Mouse (Mus musculus): ENCODE results near the gene Tet3. TPM values are rescaled to one million over a fixed set of nuclear protein-coding genes. Genes with fewer than 3 reads are reported as not detected.
A peak's percentile ranks its signal among the peaks of the same experiment; 100 is the strongest.

The Tet3 gene
- total RNA-seq, 2 experiments from 2014 or later = 11.5 to 12.7 TPM

DNA sequence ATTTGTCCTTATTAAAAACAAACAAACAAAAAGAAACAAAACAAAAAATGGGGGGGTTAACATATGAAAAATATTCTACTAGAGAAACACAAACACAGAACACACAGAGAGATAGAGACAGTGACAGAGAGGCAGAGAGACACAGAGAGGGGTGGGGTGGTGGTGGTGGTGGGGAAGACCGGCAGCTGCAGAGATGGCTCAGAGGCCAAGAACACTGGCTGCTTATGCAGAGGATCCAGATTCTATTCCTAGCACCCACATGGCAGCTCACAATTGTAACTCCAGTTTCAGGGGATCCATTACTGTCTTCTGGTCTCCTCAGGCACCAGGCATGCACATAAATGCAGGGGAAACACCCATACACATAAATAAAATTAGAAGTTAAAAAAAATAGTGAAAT lies 45.2 kb downstream of the Tet3 start:
- DNase-seq = no peak

DNA sequence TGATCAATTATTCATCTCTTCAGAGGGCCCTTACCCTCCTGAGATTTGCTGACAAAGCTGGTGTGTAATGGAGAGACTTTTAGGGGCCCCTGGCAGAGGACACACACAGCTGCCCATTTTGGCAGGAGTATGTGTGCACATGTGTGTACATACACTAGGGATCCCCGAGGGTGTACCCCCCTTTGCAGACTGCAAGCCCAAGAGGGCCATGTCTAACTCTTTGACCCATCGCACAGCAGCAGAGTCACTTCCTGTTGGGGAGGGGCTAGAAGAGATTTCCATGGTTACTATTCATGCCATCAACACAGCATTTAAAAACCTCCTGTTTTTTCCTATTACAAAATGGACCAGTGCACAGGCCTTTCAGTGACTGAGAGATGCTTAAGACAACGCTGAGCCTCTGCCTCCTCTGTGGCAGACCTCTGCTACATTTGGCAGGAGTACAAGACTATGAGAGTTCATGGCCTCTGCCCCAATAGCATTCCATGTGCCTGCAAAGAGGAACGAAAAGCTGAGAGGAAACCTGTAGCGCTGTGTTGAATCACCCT lies 46.0 kb downstream of the Tet3 start:
- peak; percentile 58 to 60 for DNase-seq

DNA sequence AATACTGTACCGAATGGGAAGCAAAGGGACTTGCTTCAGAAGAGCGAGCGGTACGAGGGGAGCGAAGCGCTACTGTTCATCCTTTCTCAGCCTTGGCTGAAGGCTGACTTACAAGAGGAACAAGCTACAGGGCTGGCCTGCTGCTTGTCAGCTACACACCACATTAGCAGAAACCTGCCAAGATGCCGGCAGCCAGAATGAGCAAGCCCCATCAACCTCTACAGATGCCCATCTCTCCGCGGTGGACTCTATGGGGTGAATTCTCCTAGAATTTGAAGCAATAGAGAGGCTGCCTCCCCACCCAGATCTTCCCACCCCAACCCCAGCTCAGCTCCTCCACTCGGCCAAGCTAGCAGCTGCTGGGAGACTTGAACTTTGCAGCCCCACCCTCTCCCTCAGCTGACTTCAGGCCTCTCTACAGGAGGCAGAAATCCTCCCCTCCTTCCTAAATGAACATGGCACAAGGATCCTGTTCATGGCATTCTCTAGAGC lies 46.5 kb downstream of the Tet3 start:
- peak; percentile 50 to 57 for DNase-seq

DNA sequence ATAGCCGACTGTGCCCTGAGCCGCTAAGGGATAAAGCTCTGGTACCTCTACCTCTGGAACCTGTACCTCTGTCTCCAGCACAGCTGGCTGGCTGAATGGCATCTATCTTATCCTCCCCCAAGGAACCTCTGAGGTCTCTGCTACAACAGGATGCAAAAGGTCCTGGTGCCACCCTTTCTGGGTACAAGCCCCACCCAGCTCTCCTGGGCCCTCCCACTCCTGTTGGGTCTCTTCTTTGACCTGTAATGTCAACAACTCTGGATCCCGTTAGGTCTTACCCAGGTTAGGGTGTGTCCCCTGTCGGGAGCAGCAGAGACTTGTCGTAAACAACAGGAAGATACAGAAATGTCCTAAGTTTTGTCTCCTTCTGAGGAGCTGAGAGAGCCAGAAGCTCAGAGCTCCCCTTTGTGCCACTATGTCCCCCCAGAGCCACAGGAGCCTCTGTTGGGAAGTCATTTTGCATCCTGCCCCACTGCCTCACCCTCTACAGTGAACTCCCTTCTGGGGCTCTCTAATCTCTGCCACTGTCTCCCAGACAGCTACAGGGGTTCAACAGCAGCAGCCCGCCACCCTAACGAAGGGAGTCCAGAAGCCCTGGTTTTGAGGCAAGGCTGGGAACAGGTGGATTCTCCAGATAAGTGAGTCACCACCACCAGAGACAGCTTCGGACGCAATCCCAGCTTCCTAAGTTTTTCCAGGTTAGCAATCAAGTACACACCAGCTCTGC lies 47.1 kb downstream of the Tet3 start:
- DNase-seq = no peak

DNA sequence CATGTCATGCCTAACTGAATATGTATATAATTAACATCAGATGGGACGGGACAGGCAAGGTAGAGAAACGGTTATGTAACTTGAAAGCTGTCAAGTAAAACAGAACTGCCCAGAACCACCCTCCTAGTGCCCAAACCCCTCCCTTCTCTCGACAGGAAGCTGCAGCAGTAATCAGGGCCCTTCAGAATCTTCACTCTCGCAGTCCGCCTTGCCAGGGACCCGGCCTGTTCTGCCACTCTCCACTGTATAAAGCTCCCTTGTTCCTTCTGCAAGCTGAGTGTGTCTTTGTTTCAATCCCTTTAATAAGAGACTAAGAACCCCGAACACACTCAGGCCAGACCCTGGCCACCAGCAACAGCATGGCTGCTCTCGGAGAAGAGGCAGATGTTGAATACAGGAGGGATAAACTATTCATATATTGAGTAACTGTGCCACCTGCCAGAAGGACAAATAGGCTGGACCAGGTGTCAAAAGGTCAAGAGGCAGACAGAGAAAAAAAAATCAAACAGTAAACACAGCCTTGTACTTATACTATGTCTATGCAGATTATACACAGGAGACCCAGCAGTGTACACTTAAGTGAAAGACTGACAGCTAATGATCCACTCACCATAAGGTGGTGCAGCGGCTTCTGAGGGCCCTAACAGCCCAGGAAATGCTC lies 48.7 kb downstream of the Tet3 start:
- DNase-seq = no peak

DNA sequence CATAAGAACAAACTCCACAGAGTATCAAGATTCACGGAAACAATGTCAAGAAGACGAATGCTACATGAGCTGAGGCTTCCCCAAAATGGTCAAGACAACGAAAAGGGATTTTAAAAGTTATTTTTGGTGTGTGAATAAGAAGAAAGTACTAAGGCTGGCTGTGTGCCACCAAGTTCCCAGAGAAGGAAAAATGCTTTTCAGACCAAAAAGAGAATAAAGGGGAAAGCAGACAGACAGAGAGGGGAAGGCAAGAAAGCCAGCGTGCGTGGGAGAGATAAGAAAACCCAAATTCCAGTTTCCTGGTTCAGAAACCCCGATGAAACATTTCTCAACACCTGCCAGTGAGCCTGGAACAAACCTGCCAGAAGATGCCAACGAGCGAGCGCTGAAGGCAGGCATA lies 50.4 kb downstream of the Tet3 start:
- DNase-seq = no peak

DNA sequence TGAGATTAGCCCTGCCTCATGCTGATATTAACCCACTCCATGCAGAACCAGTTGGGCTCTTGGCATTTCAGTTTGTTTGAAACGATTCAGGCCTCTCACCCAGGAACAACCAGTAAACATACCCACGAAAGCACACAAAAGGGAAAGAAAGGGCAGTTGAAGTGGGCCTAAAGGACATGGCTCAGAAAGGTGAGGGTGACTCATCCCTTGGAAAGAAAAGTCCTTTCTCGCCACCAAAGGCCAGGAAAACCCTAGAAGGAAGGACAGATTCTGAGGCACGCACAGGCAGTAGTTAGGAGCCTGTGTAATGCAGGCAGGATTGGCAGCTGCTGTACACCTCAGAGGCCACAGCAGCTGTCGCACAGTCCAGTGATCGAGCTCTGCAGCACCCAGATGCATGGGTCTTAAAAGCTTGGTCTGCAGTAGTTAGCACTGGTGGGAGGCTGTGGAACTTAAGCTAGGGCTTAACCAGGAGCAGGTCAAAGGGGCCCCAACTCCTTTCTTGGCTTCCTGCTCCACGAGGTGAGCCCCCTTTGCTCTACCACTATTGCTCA lies 53.3 kb downstream of the Tet3 start:
- DNase-seq = no peak

DNA sequence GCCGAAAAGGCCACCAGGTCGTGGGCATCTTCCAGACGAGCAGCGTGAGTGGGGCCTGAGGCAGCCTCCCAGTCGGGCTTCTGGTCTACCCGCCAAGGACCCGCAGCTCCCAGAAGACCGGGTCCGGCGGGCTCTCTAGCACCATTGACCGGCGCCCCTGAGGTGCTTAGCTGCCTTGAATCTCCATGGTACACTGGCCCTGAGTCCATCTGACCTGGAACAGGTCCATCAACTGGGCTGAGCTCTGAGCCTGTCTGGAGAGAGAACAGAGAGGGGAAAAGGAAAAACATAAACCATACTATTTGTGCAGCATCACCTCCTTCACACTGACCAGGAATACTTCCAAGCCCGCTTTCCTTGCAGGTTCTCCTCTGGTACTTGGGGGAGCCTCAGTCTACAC lies 54.3 kb downstream of the Tet3 start:
- no peak for DNase-seq

DNA sequence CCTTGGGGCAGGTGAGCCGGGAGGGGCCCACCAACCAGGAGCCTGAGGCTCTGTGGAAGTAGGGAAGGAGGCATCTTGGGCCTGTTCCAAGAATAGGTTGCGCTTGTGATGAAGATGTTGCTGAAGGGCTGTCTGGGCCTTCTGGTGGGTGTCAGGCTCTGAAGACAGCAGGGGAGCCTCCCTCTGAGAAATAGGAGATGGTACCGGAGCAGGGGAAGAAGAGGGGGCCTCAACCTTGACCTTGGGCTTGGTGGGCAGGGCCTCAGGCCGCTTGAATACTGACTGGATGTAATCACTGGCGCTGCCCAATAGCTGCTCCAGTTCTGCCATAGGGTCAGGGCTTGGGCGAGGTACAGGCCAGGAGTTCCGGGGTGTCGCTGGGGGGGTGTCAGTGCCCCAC lies 55.4 kb downstream of the Tet3 start:
- no peak for DNase-seq

DNA sequence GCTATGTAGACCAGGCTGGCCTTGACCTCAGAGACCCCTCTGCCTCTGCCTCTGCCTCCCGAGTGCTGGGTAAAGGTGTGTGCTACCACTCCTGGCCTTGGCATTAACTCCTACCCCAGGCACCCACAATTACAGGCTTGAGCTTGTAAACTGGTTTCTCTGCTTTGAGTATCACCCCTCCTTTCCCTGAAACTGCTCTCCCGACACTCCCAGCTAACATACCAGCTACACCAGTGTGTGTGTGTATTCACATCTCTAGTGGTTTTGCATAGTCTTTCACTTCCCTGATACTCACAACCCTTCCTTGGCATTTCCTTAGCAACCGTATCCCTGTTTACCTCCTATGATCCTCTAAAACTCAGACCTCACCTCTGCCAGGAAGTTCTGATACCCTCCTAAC lies 59.1 kb downstream of the Tet3 start:
- no peak for DNase-seq

DNA sequence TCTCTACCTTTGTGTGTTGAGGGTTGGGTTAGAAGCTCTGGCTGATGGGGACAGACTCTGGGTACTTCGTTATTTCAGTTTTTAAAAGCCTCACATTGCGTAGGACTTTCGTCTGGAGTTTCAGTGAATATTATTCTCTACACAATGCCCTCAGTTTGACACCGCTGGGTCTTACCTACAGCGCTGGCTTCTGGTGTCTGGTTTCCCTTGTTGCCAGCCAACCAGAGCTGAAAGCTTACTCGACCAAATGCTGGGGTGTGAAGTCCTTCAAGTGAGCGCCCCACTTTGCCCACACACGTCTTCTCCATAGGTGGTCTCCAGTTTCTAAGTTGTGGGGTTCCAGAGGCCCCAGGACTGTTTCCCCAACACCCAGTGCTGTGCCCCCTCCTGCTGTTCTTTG lies 61.2 kb downstream of the Tet3 start:
- DNase-seq = no peak

DNA sequence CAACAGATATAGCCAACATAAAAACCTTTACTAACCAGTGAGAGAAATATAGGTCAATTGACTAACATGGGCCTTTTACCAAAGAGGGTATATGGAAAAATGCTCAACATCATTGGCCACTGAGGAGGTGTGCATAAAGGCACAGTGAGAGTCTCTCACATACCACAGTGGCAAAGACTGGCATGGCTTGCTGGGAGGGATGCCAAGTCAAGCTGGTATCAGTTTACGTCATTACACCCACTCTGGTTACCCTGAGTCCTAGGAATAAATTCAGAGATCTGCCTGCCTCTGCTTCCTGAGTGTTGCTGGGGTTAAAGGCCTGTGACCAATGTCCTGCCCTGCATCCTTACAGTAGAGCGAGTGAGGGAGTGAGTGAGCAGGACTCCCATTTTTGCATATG lies 62.2 kb downstream of the Tet3 start:
- DNase-seq = no peak

DNA sequence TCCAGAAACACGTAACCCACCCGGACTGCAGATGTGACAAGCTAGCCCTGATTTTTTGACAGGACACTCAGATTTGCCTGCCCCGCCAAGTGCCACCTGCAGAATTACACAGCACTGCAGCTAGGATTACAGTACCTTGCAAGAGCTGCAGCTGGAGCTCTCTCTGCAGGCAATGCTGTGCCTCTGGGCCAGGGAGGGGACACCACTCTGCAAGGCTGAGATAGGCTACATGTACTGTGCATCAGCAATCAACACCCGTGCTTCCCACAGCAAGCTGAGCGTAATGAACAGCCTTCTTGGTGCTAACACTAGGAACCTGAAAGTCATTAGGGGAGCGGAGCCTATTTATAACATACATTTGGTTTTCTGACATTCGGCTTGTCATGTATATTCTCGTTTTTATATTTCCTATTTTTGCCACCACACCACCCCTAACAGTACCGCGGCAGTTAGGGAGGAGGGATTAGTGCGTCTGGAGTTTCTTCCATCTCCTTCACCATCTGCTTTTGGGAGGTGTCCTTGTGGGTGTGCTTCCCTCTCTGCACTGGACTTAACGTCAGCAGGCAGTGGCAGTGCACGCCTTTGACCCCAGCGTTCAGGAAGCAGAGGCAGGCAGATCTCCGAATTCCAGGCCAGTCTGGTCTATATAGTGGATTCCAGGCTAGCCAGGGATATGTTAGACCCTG lies 63.2 kb downstream of the Tet3 start:
- no peak for DNase-seq

DNA sequence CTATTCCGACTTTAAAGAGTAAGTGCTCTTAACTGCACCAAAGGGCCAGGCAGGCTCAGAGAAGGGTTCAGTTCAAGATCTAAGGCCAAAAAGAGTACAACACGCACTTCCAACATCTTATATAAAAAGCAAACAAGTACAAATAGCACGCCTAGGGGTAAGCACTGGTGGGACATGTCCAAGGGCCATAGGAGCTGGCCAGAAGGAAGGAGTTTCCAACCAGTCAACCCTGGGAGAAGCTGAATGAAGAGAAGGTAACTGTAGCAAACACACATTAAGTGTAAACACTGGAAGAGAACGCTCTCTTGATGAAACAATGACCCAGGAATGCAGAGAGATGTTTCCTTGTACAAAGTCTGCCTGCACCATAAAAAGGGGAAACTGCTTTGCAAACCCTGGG lies 64.8 kb downstream of the Tet3 start:
- no peak for DNase-seq

DNA sequence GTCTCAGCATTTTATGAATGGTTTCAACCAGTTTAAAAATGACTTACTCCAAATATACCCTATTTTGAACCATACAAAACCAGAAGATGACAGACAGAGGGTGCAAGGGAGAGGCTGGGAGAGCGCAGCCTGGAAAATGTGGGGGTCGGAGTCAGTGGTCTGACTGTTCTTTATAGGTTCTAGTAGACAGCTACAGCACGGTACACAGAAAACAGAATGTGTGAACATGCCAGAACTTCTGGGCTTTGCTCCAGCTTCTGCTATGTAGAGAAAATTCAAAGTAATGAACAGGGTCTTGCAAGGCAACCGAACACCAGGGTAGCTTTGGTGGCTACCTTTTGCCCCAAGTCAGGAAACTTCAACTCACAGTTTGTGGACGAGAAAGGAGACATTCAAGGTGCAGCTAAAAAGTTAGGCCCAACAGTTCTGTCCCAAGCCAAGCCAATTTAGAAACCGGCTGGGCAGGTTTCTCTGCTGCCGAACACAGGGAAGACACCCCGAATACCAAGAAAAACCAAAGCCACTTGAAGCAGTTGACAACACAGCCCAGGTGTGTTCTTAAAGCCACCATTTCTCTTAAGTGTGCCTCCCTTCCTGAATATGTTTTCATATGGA lies 66.6 kb downstream of the Tet3 start:
- no peak for DNase-seq

DNA sequence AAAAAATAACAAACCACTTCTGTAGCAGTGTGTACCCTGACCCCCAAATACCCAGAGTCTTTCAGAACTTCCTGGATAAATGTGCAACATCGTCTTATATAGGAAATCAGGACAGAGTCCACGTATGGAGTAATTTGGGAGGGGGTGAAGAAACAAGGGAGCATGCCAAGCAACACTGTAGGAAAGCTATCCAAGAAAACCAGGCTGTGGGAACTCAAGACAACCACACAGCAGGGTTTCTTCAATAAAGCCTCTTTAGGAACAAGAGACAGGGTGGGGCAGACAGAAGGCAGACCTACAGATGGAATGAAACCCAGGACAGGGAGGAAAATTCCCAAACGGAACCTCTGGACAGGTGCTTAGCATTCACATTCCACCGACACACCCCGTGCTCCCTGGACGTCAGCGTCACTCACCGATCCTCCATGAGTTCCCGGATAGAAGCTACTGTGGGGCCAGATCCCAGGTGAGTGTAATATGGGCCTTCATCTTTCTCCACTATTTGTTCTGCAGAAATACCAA lies 73.3 kb downstream of the Tet3 start:
- no peak for DNase-seq

DNA sequence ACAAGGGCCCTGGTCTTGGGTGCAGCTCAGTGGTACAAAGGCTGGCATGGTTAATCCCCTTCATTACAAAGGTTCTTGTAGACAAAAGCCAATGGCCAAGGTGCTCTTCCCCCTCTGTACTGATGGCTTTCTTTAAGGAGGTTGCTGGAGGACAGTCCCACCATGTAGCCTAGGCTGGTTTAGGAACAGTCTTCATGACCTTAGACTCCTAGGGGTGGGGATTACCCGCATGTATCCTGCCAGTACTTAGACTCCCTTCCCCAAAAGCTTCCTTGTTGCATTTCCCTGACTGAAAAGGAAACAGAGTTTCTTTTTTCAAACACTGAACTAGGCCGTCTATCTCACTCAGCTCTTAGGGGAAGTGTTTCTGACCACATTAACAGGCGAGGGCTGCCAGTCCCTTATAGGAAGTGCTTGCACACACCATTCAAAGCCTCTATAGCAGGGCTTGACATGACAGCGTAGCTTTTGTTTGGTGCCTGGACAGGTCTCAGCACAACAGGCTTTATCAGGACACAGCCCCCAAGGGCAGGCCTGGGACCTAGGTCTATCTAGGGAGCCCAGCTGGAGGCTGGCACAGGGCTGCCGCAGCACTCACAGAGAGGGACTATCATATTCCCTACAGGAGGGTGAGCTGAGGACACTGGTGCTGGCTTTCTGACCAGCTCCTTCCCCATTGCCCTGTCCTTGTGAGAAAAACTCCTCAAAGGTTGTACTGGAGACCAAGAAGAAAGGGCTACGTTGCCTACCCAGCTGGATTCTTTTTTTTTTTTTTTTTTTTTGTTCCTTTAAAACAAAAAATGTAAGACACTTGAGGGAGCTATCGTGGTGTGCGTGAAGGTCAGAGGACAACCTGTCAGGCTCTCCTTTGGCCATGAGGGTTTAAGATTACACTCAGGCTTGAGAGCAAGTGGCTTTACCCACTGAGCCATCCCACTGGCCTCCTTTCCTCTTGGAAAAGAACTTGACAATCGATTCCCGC lies 77.1 kb downstream of the Tet3 start:
- peak; percentile 56 to 75 for DNase-seq

DNA sequence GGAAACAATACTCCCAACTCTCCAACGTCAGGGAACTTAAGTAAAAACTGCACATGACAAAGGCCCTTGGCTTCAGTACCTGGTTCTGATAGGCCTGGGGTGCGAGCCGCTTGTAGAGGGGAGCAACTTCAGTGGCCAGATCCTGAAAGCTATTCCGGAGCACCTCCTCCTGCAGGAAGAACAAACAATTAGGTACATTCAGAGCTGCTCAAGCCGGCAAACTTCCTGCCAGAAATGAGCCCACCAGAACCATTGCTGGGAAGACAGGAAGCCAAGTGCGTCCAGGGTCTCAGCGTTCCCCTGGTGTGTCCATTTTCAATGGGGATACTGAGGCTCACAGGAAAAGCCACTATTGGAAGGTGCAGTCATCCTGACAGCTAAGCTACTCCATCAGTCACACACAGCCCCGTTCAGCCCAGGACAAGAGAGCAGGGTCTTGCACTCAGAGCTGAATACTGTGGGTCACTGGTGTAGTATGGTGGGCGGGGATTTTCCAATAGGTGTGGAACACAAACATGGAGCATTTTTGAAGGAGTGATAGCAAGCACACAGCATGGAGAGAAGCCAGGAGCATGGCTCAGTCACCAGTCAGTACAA lies 85.1 kb downstream of the Tet3 start:
- peak in 1 of 2 experiments; percentile 18 for DNase-seq

DNA sequence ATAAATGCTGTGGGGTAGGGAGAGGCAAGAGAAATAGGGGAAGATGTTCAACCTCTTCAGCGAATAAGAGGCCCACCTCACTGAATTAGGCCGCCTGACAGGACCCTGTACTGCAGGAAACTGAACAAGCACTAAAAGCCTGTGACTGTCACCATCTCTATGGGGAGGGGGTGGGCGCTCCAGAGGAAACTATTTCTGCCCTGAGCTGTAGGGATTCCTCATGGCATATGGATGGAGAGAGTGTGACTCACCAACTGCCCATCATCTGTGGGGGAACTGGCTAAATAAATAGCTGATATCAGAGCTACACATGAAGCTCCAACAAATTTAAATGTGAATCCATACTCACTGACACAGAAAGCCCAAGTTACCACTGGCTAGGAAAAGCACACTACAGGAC lies 87.5 kb downstream of the Tet3 start:
- no peak for DNase-seq

DNA sequence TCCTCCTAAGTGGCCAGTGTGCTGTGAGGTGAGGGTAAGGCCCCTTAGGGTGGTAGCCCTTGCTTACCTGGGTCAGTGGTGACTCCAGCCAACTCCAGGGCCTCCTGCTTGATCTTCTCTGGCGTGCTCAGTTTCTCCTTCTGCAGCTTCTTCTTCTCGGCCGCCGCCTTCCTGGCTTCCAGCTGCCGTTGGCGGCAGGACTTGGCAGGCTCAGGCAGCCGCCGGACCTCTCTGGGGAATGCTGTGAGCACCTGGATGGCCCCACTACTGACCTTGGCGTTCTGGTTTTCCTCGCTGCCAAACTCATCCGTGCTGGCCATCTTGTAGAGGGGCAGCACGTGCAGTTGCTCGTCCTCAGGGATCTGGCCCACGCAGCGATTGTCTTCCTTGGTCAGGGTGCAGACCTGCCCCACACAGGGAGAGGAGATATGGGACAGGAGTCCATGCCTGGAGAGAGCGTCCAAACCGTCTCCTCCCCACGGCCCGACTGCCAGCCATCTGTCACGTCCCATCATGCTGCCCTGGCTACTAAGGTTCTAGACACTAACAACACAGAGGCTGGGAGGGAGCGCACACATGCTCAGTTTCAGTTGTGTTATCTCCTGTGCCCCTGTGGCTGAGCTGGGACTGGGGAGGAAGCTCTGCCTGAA lies 88.4 kb downstream of the Tet3 start:
- DNase-seq = no peak
